Mouse (Mus musculus): ENCODE measurements around the gene Cel. TPM values are rescaled to one million over a fixed set of nuclear protein-coding genes. Genes with fewer than 3 reads are reported as not detected.

The Cel gene
- total and polyA plus RNA-seq, 3 experiments: not detected

DNA sequence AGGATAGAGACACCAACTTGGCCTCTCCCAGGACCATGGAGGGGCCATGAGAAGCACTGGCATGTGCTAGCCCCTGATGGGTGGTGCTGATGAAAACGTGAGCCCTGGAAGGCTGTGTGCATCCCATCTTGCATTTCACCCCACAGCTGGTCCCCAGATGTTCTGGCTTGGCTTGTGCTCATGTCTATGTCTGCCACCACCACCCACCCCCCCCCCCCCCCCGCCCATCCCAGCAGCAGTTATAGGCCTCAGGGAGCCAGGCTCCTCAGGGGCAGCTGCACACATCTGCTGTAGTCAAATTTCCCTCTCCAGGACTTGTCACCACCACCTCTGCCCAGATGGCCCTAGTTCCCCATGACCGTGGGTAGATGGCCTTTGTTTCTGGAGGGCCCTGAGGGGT, 6.7 kb upstream of the Cel start:
- H3K9me3 ChIP-seq (replicated peaks; ENCODE audit: insufficient read depth, low read length): no peaks in the 10 kb centered on the region
- no peaks in the 10 kb centered on the region for H3K79me2 ChIP-seq (ENCODE audit: control insufficient read depth, insufficient read depth, low read length, poor library complexity)
- H3K4me1 ChIP-seq (ENCODE audit: control insufficient read depth in 1 of 2, insufficient read depth in 2 of 2, low read length in 2 of 2): no peaks in the 10 kb centered on the region
- no peak overlapping the region for H3K4me3 ChIP-seq (ENCODE audit: control insufficient read depth in 1 of 2, insufficient read depth in 1 of 2, low read depth in 2 of 2, low read length in 2 of 2)
- H3K36me3 ChIP-seq (ENCODE audit: control insufficient read depth in 1 of 2, insufficient read depth in 2 of 2, low read length in 2 of 2): peaks cover 0 to 7% of the 10 kb centered on the region in 2 experiments; a peak in 2 of 4 replicates
- no peak for DNase-seq (ENCODE audit: low read depth, low spot score)
- TF ChIP-seq USF1 (IDR thresholded peaks at IDR 0.05; ENCODE audit: low read depth, low read length) (no peak), ZKSCAN1 (IDR thresholded peaks at IDR 0.05; ENCODE audit: low read depth, low read length) (no peak), MAFK (IDR thresholded peaks at IDR 0.05; ENCODE audit: borderline replicate concordance, low read depth, low read length) (no peak), MXI1 (IDR thresholded peaks at IDR 0.05; ENCODE audit: low read depth, low read length) (no peak), JUND (IDR thresholded peaks at IDR 0.05; ENCODE audit: low read depth, low read length) (no peak), MYC (IDR thresholded peaks at IDR 0.05; ENCODE audit: low read depth, low read length) (no peak), TCF12 (IDR thresholded peaks at IDR 0.05; ENCODE audit: low read depth, low read length) (no peak), CHD2 (IDR thresholded peaks at IDR 0.05; ENCODE audit: low read length) (no peak), RCOR1 (IDR thresholded peaks at IDR 0.05; ENCODE audit: low read depth, low read length) (no peak), NRF1 (IDR thresholded peaks at IDR 0.05; ENCODE audit: insufficient read depth, low read depth, low read length, poor library complexity, severe bottlenecking) (no peak), CTCF (IDR thresholded peaks at IDR 0.05 in 2 of 3, conservative IDR thresholded peaks at IDR 0.05 in 1 of 3; ENCODE audit: control insufficient read depth in 1 of 3, insufficient read depth in 1 of 3, low read depth in 2 of 3, low read length in 3 of 3, poor library complexity in 1 of 3, severe bottlenecking in 1 of 3) (no peak), TBP (IDR thresholded peaks at IDR 0.05; ENCODE audit: low read depth, low read length) (no peak), MYB (IDR thresholded peaks at IDR 0.05; ENCODE audit: low read depth, low read length) (no peak), ZC3H11A (IDR thresholded peaks at IDR 0.05; ENCODE audit: low read depth, low read length) (no peak), HCFC1 (IDR thresholded peaks at IDR 0.05; ENCODE audit: low read depth, low read length) (no peak), E2F4 (IDR thresholded peaks at IDR 0.05; ENCODE audit: borderline replicate concordance, low read depth, low read length) (no peak), GABPA (IDR thresholded peaks at IDR 0.05; ENCODE audit: low read depth, low read length) (no peak)
- H3K27me3 ChIP-seq (ENCODE audit: control insufficient read depth in 1 of 2, insufficient read depth in 2 of 2, low read length in 2 of 2): no peaks in the 10 kb centered on the region
- no peak overlapping the region for H3K27ac ChIP-seq (ENCODE audit: control insufficient read depth, low read depth, low read length)
- H3K9ac ChIP-seq (ENCODE audit: control insufficient read depth, low read depth, low read length, poor library complexity, severe bottlenecking): no peak overlapping the region

DNA sequence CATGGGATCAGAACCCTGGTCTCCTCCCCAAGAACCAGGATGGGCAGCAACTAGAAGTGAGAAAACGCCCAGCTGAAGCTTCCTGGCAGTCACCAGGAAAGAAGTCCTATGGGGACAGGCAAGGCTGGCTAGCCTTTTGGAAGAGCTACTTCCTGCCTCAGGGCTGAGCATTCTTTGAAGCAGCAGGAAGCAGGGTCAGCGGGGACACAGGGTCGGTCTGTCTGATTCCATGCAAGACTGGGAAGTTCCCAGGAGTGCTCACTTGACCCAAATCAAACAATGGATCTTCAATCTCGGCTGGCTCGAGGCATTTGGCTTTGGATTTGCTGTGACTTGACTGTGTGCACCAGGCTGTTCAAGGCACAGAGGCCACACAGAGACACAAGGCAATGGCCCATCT, 3.3 kb upstream of the Cel start:
- Histone ChIP-seq H3K9me3 (replicated peaks; ENCODE audit: insufficient read depth, low read length) (no peaks in the 10 kb centered on the region), H3K36me3 (ENCODE audit: control insufficient read depth in 1 of 2, insufficient read depth in 2 of 2, low read length in 2 of 2) (peaks cover 0 to 2% of the 10 kb centered on the region in 2 experiments; a peak in 2 of 4 replicates)
- no peak for DNase-seq (ENCODE audit: low read depth, low spot score)

More for the DNA sequence above, 3.3 kb upstream of the Cel start:
- Histone ChIP-seq H3K27me3 (ENCODE audit: control insufficient read depth in 1 of 2, insufficient read depth in 2 of 2, low read length in 2 of 2) (no peaks in the 10 kb centered on the region), H3K4me3 (ENCODE audit: control insufficient read depth in 1 of 2, insufficient read depth in 1 of 2, low read depth in 2 of 2, low read length in 2 of 2) (no peak overlapping the region), H3K79me2 (ENCODE audit: control insufficient read depth, insufficient read depth, low read length, poor library complexity) (no peaks in the 10 kb centered on the region), H3K27ac (ENCODE audit: control insufficient read depth, low read depth, low read length) (no peak overlapping the region), H3K4me1 (ENCODE audit: control insufficient read depth in 1 of 2, insufficient read depth in 2 of 2, low read length in 2 of 2) (no peaks in the 10 kb centered on the region), H3K9ac (ENCODE audit: control insufficient read depth, low read depth, low read length, poor library complexity, severe bottlenecking) (no peak overlapping the region)
- TF ChIP-seq GATA1 (IDR thresholded peaks at IDR 0.05; ENCODE audit: low read depth, low read length) (no peak), KAT2A (conservative IDR thresholded peaks at IDR 0.05; ENCODE audit: low read depth, low read length) (no peak), POLR2AphosphoS2 (IDR thresholded peaks at IDR 0.05; ENCODE audit: low read length) (no peak), ETS1 (IDR thresholded peaks at IDR 0.05; ENCODE audit: low read depth, low read length) (no peak), CTCF (IDR thresholded peaks at IDR 0.05 in 2 of 3, conservative IDR thresholded peaks at IDR 0.05 in 1 of 3; ENCODE audit: control insufficient read depth in 1 of 3, insufficient read depth in 1 of 3, low read depth in 2 of 3, low read length in 3 of 3, poor library complexity in 1 of 3, severe bottlenecking in 1 of 3) (no peak), MAX (IDR thresholded peaks at IDR 0.05; ENCODE audit: low read length) (no peak), E2F4 (IDR thresholded peaks at IDR 0.05; ENCODE audit: borderline replicate concordance, low read depth, low read length) (no peak), MEF2A (IDR thresholded peaks at IDR 0.05; ENCODE audit: extremely low read depth, insufficient replicate concordance, low read depth, low read length, poor library complexity, severe bottlenecking) (no peak)
